Mouse (Mus musculus) frontal cortex, postnatal 36 days (tissue): Measurements from ENCODE around the gene Pars2.

Experiments
- DNase-seq, 2 experiments: peaks; one replicate each; pipeline ENCODE4 v3.0.0; 2022; ENCODE audit warnings: low spot score in 2 of 2

Gene Pars2

GRCm38 (mm10) chr4:106650833-106651527 is at the start of gene Pars2:
Gene Pars2, plus strand, starts transcription at chr4:106651069.
- peak; percentile 97 for DNase-seq

- DNase-seq: peak in 1 of 2 experiments; percentile 39
Measured at GRCm38 (mm10) chr4:106606639-106607554, 44.0 kb upstream of the Pars2 start.

- DNase-seq: no peak
Measured at GRCm38 (mm10) chr4:106607905-106608304, 43.0 kb upstream of the Pars2 start.

GRCm38 (mm10) chr4:106613105-106613504 is 37.8 kb upstream of the Pars2 start:
- no peak for DNase-seq

- DNase-seq: no peak
Measured at GRCm38 (mm10) chr4:106613560-106613959, 37.3 kb upstream of the Pars2 start.

GRCm38 (mm10) chr4:106614180-106614797 is 36.6 kb upstream of the Pars2 start:
- peak; percentile 79 to 83 for DNase-seq

GRCm38 (mm10) chr4:106614881-106615280 is 36.0 kb upstream of the Pars2 start:
- no peak for DNase-seq

GRCm38 (mm10) chr4:106615637-106616036 is 35.2 kb upstream of the Pars2 start:
- DNase-seq: no peak

- DNase-seq: no peak
Measured at GRCm38 (mm10) chr4:106617056-106617455, 33.8 kb upstream of the Pars2 start, which contains the start of gene Lexm. Gene Lexm, minus strand, starts transcription at chr4:106617241.

GRCm38 (mm10) chr4:106618898-106619297 is 32.0 kb upstream of the Pars2 start:
- no peak for DNase-seq

- no peak for DNase-seq
Measured at GRCm38 (mm10) chr4:106621428-106621827, 29.4 kb upstream of the Pars2 start.

GRCm38 (mm10) chr4:106622030-106622493 is 28.8 kb upstream of the Pars2 start, which contains the start of gene Ttc22:
Gene Ttc22, plus strand, starts transcription at chr4:106622432.
- DNase-seq: no peak

- no peak for DNase-seq
Measured at GRCm38 (mm10) chr4:106622712-106623111, 28.2 kb upstream of the Pars2 start.

GRCm38 (mm10) chr4:106624271-106624670 is 26.6 kb upstream of the Pars2 start:
- no peak for DNase-seq

- DNase-seq: no peak
Measured at GRCm38 (mm10) chr4:106627809-106628208, 23.1 kb upstream of the Pars2 start.

- DNase-seq: no peak
Measured at GRCm38 (mm10) chr4:106628650-106629360, 22.1 kb upstream of the Pars2 start.

- DNase-seq: no peak
Measured at GRCm38 (mm10) chr4:106629374-106629773, 21.5 kb upstream of the Pars2 start.

GRCm38 (mm10) chr4:106630333-106631220 is 20.3 kb upstream of the Pars2 start:
- peak; percentile 89 to 97 for DNase-seq

- no peak for DNase-seq
Measured at GRCm38 (mm10) chr4:106632313-106632712, 18.6 kb upstream of the Pars2 start.
